ENCODE assay signal across 7 mouse cellular contexts in the genomic region with DNA sequence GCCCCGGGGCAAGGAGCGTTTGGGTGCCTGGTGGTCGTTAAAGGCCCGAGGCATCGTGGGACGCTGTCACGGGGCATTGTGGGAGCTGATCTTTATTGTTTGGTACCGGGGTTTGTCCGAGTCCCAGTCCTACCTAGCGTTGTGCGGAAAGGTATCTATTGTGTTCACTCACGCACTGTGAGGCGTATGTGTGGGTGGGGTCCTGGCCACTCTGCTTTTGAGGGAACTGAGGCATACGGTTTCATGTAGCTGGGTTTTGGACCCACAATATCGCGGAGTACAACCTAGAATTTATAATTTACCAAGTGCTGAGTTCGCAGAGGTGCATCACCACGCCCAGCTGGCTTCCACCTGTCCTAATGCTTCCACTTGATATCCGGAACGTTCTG. TPM values are rescaled to one million over a fixed set of nuclear protein-coding genes. Genes with fewer than 3 reads are reported as not detected.
DNase-seq lines count a peak whose midpoint lies in the region; ATAC-seq and TF ChIP-seq lines count a peak whose summit lies in the region.

No protein-coding gene starts in this region.

- peaks cover 19% of the 10 kb centered on the region for H3K4me1 ChIP-seq in neural tube, embryonic 11.5 days (ENCODE audit: control insufficient read depth, insufficient read depth, low read length)
- H3K4me1 ChIP-seq in forebrain, embryonic 11.5 days (replicated peaks; ENCODE audit: control insufficient read depth, insufficient read depth, low read length): peaks cover 23% of the 10 kb centered on the region
- H3K4me1 ChIP-seq in limb, embryonic 13.5 days: peaks cover 36% of the 10 kb centered on the region
- peaks cover 16% of the 10 kb centered on the region for H3K4me1 ChIP-seq in olfactory bulb, adult 2 months (ENCODE audit: control insufficient read depth, insufficient read depth, low read length)

- peak overlapping the region; percentile 99 for H3K9ac ChIP-seq in neural tube, embryonic 11.5 days (ENCODE audit: low read length)
- H3K9ac ChIP-seq in forebrain, embryonic 11.5 days (ENCODE audit: low read length): peak overlapping the region; percentile 94
- peak overlapping the region; percentile 95 for H3K9ac ChIP-seq in limb, embryonic 13.5 days

- TF ChIP-seq POLR2A in olfactory bulb, adult 2 months (IDR thresholded peaks at IDR 0.05; ENCODE audit: insufficient read depth, low read depth, low read length): no peak

- no peaks in the 10 kb centered on the region for H3K27me3 ChIP-seq in neural tube, embryonic 11.5 days (ENCODE audit: control insufficient read depth, insufficient read depth, low read length)
- H3K27me3 ChIP-seq in forebrain, embryonic 11.5 days (ENCODE audit: control insufficient read depth, insufficient read depth, low read length): no peaks in the 10 kb centered on the region
- H3K27me3 ChIP-seq in limb, embryonic 13.5 days: peaks cover 4% of the 10 kb centered on the region; the same call in 1 of the 2 replicates

- peak; percentile 35 for ATAC-seq in neural tube, embryonic 11.5 days (ENCODE audit: insufficient read depth, low FRiP score, low TSS enrichment)
- peak; percentile 7; the same call in 1 of the 2 replicates for ATAC-seq in forebrain, embryonic 11.5 days (replicated peaks; ENCODE audit: low FRiP score)
- ATAC-seq in limb, embryonic 13.5 days (ENCODE audit: low FRiP score, low read depth): no peak

- peaks cover 4% of the 10 kb centered on the region for H3K36me3 ChIP-seq in neural tube, embryonic 11.5 days (ENCODE audit: control insufficient read depth, insufficient read depth, low read length)
- H3K36me3 ChIP-seq in forebrain, embryonic 11.5 days (ENCODE audit: control insufficient read depth, insufficient read depth, low read length): no peaks in the 10 kb centered on the region; the same call in 1 of the 2 replicates
- peaks cover 18% of the 10 kb centered on the region for H3K36me3 ChIP-seq in limb, embryonic 13.5 days

- H3K9me3 ChIP-seq in neural tube, embryonic 11.5 days (ENCODE audit: control insufficient read depth, low read length): no peaks in the 10 kb centered on the region
- no peaks in the 10 kb centered on the region for H3K9me3 ChIP-seq in forebrain, embryonic 11.5 days (ENCODE audit: control insufficient read depth, low read length)
- H3K9me3 ChIP-seq in limb, embryonic 13.5 days: no peaks in the 10 kb centered on the region

- intact Hi-C loops in left cerebral cortex, postnatal 36 days (cut with DNase I): loop anchor here (1.0 to 2.0 kb wide), 2 partner anchors 23 to 26 kb away; a partner anchor contains a TSS

- H3K4me2 ChIP-seq in neural tube, embryonic 11.5 days (ENCODE audit: low read depth): peak overlapping the region; percentile 79
- H3K4me2 ChIP-seq in forebrain, embryonic 11.5 days (ENCODE audit: low read depth, low read length, severe bottlenecking): peak overlapping the region; percentile 68
- peak overlapping the region; percentile 80 for H3K4me2 ChIP-seq in limb, embryonic 13.5 days (replicated peaks)

- peak overlapping the region; percentile 60 for H3K4me3 ChIP-seq in neural tube, embryonic 11.5 days (ENCODE audit: low read depth, low read length)
- peak overlapping the region; percentile 57 for H3K4me3 ChIP-seq in forebrain, embryonic 11.5 days (ENCODE audit: low read depth, low read length)
- peak overlapping the region; percentile 74 for H3K4me3 ChIP-seq in limb, embryonic 13.5 days
- H3K4me3 ChIP-seq in olfactory bulb, adult 2 months (ENCODE audit: insufficient read depth, low read depth, low read length): peak overlapping the region; percentile 57

- no peak for DNase-seq in neural tube, embryonic 11.5 days (ENCODE audit: low spot score)
- DNase-seq in neural tube, embryonic 10.5 days (ENCODE audit: extremely low spot score, low spot score): no peak
- no peak for DNase-seq in forebrain, embryonic 11.5 days (ENCODE audit: low spot score)
- no peak for DNase-seq in left cerebral cortex, postnatal 36 days (ENCODE audit: low spot score in 2 of 2)
- DNase-seq in left cerebral cortex, adult 9 months (ENCODE audit: low spot score in 2 of 2): no peak

- no peak for TF ChIP-seq CTCF in olfactory bulb, adult 2 months (IDR thresholded peaks at IDR 0.05; ENCODE audit: insufficient read depth, low read depth, low read length)

- peak overlapping the region; percentile 99 for H3K27ac ChIP-seq in neural tube, embryonic 11.5 days (ENCODE audit: low read depth, low read length)
- peak overlapping the region; percentile 100 for H3K27ac ChIP-seq in forebrain, embryonic 11.5 days (ENCODE audit: low read depth, low read length)
- H3K27ac ChIP-seq in limb, embryonic 13.5 days: peak overlapping the region; percentile 98
- peak overlapping the region; percentile 83 for H3K27ac ChIP-seq in olfactory bulb, adult 2 months (ENCODE audit: insufficient read depth, low read depth, low read length)

- 2% methylated on average over 20 of the region's 20 CpGs for WGBS in neural tube, embryonic 11.5 days
- WGBS in forebrain, embryonic 11.5 days: 1% methylated on average over 20 of the region's 20 CpGs
- WGBS in limb, embryonic 13.5 days: 2% methylated on average over 19 of the region's 20 CpGs
- under 1% methylated on average over 20 of the region's 20 CpGs for WGBS in olfactory bulb, adult 2 months

RNA-seq across cellular contexts. Expression of a gene that starts 0.9 kb away (rescaled TPM):
- 69.2 and 79.1 TPM in 2 replicates for polyA plus RNA-seq in neural tube, embryonic 11.5 days (2014; fragmentation: Nextera tagmentation; extraction: Ambion mirVana)
- polyA plus RNA-seq in forebrain, embryonic 11.5 days (2014; fragmentation: Nextera tagmentation; extraction: Ambion mirVana): 109 and 114 TPM in 2 replicates
- polyA plus RNA-seq in limb, embryonic 13.5 days (2015; fragmentation: Nextera tagmentation; extraction: Ambion mirVana): 64.2 and 68.3 TPM in 2 replicates
- not detected in 2 replicates for polyA plus RNA-seq in olfactory bulb, adult 2 months (2012; ENCODE audit: insufficient read depth, insufficient read length, low replicate concordance, missing spikeins)
- total RNA-seq in left cerebral cortex, postnatal 36 days (2021): 10 to 100 TPM; 47.9 to 49.4 TPM

RNA-seq across cellular contexts. Expression of a gene that starts 4.5 kb away (rescaled TPM):
- polyA plus RNA-seq in neural tube, embryonic 11.5 days (2014; fragmentation: Nextera tagmentation; extraction: Ambion mirVana): 0.50 and 0.70 TPM in 2 replicates
- polyA plus RNA-seq in forebrain, embryonic 11.5 days (2014; fragmentation: Nextera tagmentation; extraction: Ambion mirVana): 0.96 and 1.3 TPM in 2 replicates
- polyA plus RNA-seq in limb, embryonic 13.5 days (2015; fragmentation: Nextera tagmentation; extraction: Ambion mirVana): 0.42 and 0.66 TPM in 2 replicates
- not detected in 2 replicates for polyA plus RNA-seq in olfactory bulb, adult 2 months (2012; ENCODE audit: insufficient read depth, insufficient read length, low replicate concordance, missing spikeins)
- total RNA-seq in left cerebral cortex, postnatal 36 days (2021): not detected

RNA-seq across cellular contexts. Expression of a gene that starts 22.8 kb away (rescaled TPM):
- polyA plus RNA-seq in neural tube, embryonic 11.5 days (2014; fragmentation: Nextera tagmentation; extraction: Ambion mirVana): 16.4 and 19.1 TPM in 2 replicates
- polyA plus RNA-seq in forebrain, embryonic 11.5 days (2014; fragmentation: Nextera tagmentation; extraction: Ambion mirVana): 16.1 and 16.4 TPM in 2 replicates
- polyA plus RNA-seq in limb, embryonic 13.5 days (2015; fragmentation: Nextera tagmentation; extraction: Ambion mirVana): 6.8 and 8.1 TPM in 2 replicates
- polyA plus RNA-seq in olfactory bulb, adult 2 months (2012; ENCODE audit: insufficient read depth, insufficient read length, low replicate concordance, missing spikeins): not detected in 2 replicates
- 10 to 100 TPM; 80.8 to 89.2 TPM for total RNA-seq in left cerebral cortex, postnatal 36 days (2021)

RNA-seq across cellular contexts. Expression of a gene that starts 25.9 kb away (rescaled TPM):
- polyA plus RNA-seq in neural tube, embryonic 11.5 days (2014; fragmentation: Nextera tagmentation; extraction: Ambion mirVana): 6.9 and 8.1 TPM in 2 replicates
- 7.1 and 8.9 TPM in 2 replicates for polyA plus RNA-seq in forebrain, embryonic 11.5 days (2014; fragmentation: Nextera tagmentation; extraction: Ambion mirVana)
- 6.3 and 6.5 TPM in 2 replicates for polyA plus RNA-seq in limb, embryonic 13.5 days (2015; fragmentation: Nextera tagmentation; extraction: Ambion mirVana)
- polyA plus RNA-seq in olfactory bulb, adult 2 months (2012; ENCODE audit: insufficient read depth, insufficient read length, low replicate concordance, missing spikeins): not detected in 2 replicates
- total RNA-seq in left cerebral cortex, postnatal 36 days (2021): 100 to 1,000 TPM; 235 to 307 TPM

RNA-seq across cellular contexts. Expression of a gene that starts 38.2 kb away (rescaled TPM):
- polyA plus RNA-seq in neural tube, embryonic 11.5 days (2014; fragmentation: Nextera tagmentation; extraction: Ambion mirVana): not detected in 2 replicates
- not detected in 2 replicates for polyA plus RNA-seq in forebrain, embryonic 11.5 days (2014; fragmentation: Nextera tagmentation; extraction: Ambion mirVana)
- polyA plus RNA-seq in limb, embryonic 13.5 days (2015; fragmentation: Nextera tagmentation; extraction: Ambion mirVana): not detected in 2 replicates
- not detected in 2 replicates for polyA plus RNA-seq in olfactory bulb, adult 2 months (2012; ENCODE audit: insufficient read depth, insufficient read length, low replicate concordance, missing spikeins)
- total RNA-seq in left cerebral cortex, postnatal 36 days (2021): not detected

Comparison
In these comparisons a context has a peak if more than half of its experiments do, and no peak if none do; other contexts are left out.
1. RNA of a gene that starts 0.9 kb away (polyA plus RNA-seq): 109 to 114 TPM in forebrain, embryonic 11.5 days, 69.2 to 79.1 TPM in neural tube, embryonic 11.5 days and 64.2 to 68.3 TPM in limb, embryonic 13.5 days; not detected in olfactory bulb, adult 2 months; every median in the first group is over 10 times any median in the second.
2. Peak in every context shown above with its lines, with median percentiles within 50 percentile points of each other: H3K27ac ChIP-seq, H3K4me2 ChIP-seq, H3K4me3 ChIP-seq and H3K9ac ChIP-seq.